Mouse (Mus musculus) hindbrain, embryonic 13.5 days (tissue): ENCODE data around the gene Trappc10. TPM values are rescaled to one million over a fixed set of nuclear protein-coding genes. Genes with fewer than 3 reads are reported as not detected.

Source experiments
- ATAC-seq: fragments of 200-750 bp; cut with Nextera tagmentation; 2 replicates; pipeline ENCODE4 v1.8.0; 2017; ENCODE audit warnings: moderate TSS enrichment; ENCODE audit not compliant: low FRiP score
- H3K27ac ChIP-seq: fragments of 300-500 bp; sonication (generic); 2 replicates; pipeline ENCODE4 v1.5.1; 2015; ENCODE audit warnings: inconsistent platforms, mild to moderate bottlenecking, moderate library complexity
- H3K27me3 ChIP-seq: fragments of 300-500 bp; sonication (generic); 2 replicates; pipeline ENCODE4 v1.6.1; 2015; ENCODE audit warnings: mild to moderate bottlenecking, inconsistent platforms
- H3K36me3 ChIP-seq: fragments of 300-500 bp; sonication (generic); 2 replicates; pipeline ENCODE4 v1.6.1; 2015; ENCODE audit warnings: mild to moderate bottlenecking, inconsistent platforms
- H3K4me1 ChIP-seq: fragments of 300-500 bp; sonication (generic); replicated peaks from 2 replicates; pipeline ENCODE4 v1.6.1; 2015; ENCODE audit warnings: inconsistent platforms
- H3K4me2 ChIP-seq: fragments of 300-500 bp; sonication (generic); 2 replicates; pipeline ENCODE4 v1.6.1; 2015; ENCODE audit warnings: inconsistent platforms, mild to moderate bottlenecking, moderate library complexity
- H3K4me3 ChIP-seq: fragments of 300-500 bp; sonication (generic); 2 replicates; pipeline ENCODE4 v1.5.1; 2015; ENCODE audit warnings: mild to moderate bottlenecking, inconsistent platforms
- H3K9ac ChIP-seq: fragments of 300-500 bp; sonication (generic); 2 replicates; pipeline ENCODE4 v1.6.1; 2015; ENCODE audit warnings: mild to moderate bottlenecking, inconsistent platforms
- H3K9me3 ChIP-seq: fragments of 300-500 bp; sonication (generic); 2 replicates; pipeline ENCODE4 v1.6.1; 2016; ENCODE audit warnings: inconsistent platforms
- WGBS: fragments of 180-500 bp; shearing (Covaris S2); methylation state at CpG from one replicate; pipeline ENCODE4 v1.1.7; 2015; 5-methylcytosine and 5-hydroxymethylcytosine counted together
- polyA plus RNA-seq: library from polyadenylated mRNA; unstranded; fragments of >200 nt; fragmentation: Nextera tagmentation; extraction: Ambion mirVana; gene quantifications from 2 replicates; pipeline ENCODE4 v1.2.1, GENCODE M21; 2015

The Trappc10 gene
- polyA plus RNA-seq, 1 experiment from 2014 or later: 23.1 TPM

- Histone ChIP-seq H3K9ac (peak within 1 kb of the TSS; percentile 77), H3K4me1 (peaks cover 15% of the 10 kb centered on the region), H3K27me3 (no peaks in the 10 kb centered on the region), H3K4me3 (peak within 1 kb of the TSS; percentile 75), H3K27ac (peak within 1 kb of the TSS; percentile 76), H3K36me3 (peaks cover 63% of the 10 kb centered on the region), H3K4me2 (peak within 1 kb of the TSS; percentile 99), H3K9me3 (no peaks in the 10 kb centered on the region)
- peak; percentile 97 for ATAC-seq
- WGBS: 2% methylated on average over 47 of the region's 47 CpGs
These were observed 59.7 kb downstream of the Trappc10 start, which contains the start of gene Pwp2 for GRCm38 (mm10) chr10:78184531-78185380. Gene Pwp2 (minus strand): TSS chr10:78185149.

DNA sequence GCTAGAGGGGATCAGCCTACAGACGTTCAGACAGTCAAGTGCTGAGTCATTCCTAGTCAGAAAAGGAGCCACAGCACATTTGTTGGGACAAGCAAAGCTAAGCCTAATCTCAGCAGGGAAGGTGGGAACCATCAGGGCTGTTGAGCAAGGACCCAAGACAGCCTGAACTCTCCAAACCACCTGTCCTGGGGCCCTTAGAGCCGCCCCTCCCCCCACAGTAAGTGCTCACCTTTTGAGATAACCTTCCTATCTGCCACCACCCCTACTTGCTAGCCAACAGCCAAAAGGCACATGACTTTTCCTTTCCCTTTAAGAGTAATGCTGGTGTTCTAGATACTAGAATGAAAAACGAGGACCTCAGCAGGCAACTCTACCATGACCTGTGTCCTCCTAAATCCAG, 60.9 kb downstream of the Trappc10 start:
- Histone ChIP-seq H3K27ac (no peak overlapping the region), H3K9me3 (no peaks in the 10 kb centered on the region), H3K4me1 (peaks cover 15% of the 10 kb centered on the region), H3K9ac (no peak overlapping the region), H3K36me3 (peaks cover 63% of the 10 kb centered on the region), H3K27me3 (no peaks in the 10 kb centered on the region), H3K4me3 (peak overlapping the region; percentile 75; the same call in 1 of the 2 replicates), H3K4me2 (no peak overlapping the region)
- WGBS: 86% methylated on average over 3 of the region's 3 CpGs
- ATAC-seq: no peak

DNA sequence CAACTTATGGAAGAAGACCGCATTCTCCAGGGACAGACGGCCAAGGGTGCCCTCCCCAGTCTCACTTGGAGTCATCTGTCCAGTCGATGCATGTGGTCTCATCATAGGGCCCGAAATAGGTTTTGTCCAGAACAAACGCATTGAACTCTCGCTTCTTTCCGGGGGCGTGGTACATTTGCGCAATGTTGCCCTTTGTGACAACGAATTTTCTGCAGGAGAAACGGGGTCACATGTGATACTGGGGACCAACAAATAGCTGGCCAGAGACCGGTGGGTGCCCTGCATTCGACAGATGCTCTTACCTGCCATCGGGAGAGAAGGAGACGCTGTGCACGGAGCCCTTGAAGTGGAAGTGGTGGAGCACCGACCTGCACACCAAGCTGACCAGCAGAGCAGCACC, 62.1 kb downstream of the Trappc10 start:
- H3K4me1 ChIP-seq: peaks cover 15% of the 10 kb centered on the region
- no peak overlapping the region for H3K9ac ChIP-seq
- H3K9me3 ChIP-seq: no peaks in the 10 kb centered on the region
- 95% methylated on average over 17 of the region's 17 CpGs for WGBS
- ATAC-seq: no peak
- H3K36me3 ChIP-seq: peaks cover 63% of the 10 kb centered on the region
- H3K27me3 ChIP-seq: no peaks in the 10 kb centered on the region
- no peak overlapping the region for H3K4me2 ChIP-seq
- H3K4me3 ChIP-seq: no peak overlapping the region
- H3K27ac ChIP-seq: no peak overlapping the region

GRCm38 (mm10) chr10:78174474-78174873, 70.0 kb downstream of the Trappc10 start:
- no peaks in the 10 kb centered on the region for H3K27me3 ChIP-seq
- no peak overlapping the region for H3K4me2 ChIP-seq
- no peaks in the 10 kb centered on the region for H3K9me3 ChIP-seq
- ATAC-seq: no peak
- H3K9ac ChIP-seq: no peak overlapping the region
- peaks cover 6% of the 10 kb centered on the region for H3K4me1 ChIP-seq
- no peak overlapping the region for H3K4me3 ChIP-seq
- no peak overlapping the region for H3K27ac ChIP-seq
- H3K36me3 ChIP-seq: peaks cover 88% of the 10 kb centered on the region
- WGBS: 95% methylated on average over 5 of the region's 5 CpGs

- Histone ChIP-seq H3K27ac (no peak overlapping the region), H3K4me3 (no peak overlapping the region), H3K9ac (no peak overlapping the region), H3K9me3 (no peaks in the 10 kb centered on the region), H3K4me1 (peaks cover 27% of the 10 kb centered on the region), H3K27me3 (no peaks in the 10 kb centered on the region), H3K36me3 (peaks cover 70% of the 10 kb centered on the region), H3K4me2 (no peak overlapping the region)
- ATAC-seq: no peak
- 95% methylated on average over 9 of the region's 9 CpGs for WGBS
These were observed 72.9 kb downstream of the Trappc10 start for GRCm38 (mm10) chr10:78171581-78171980.

DNA sequence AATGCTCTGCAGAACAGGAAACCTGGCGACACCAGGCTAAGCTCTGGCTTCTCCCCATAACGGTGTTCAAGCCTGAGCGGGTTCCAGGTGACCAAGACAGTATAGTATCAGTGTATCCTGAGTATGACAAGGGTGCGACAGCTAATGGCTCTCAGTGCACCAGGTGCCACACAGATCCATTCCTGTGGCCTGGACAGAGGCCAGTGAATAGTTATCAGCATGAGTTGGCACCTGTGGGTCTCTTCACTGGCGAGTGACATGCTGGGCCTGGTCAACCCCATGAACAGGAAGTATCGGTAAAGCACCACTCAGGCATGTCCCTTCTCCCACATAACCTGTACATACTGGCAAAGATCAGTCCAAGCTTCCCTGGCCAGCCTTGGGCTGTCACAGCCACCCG, 73.4 kb downstream of the Trappc10 start:
- no peaks in the 10 kb centered on the region for H3K9me3 ChIP-seq
- H3K36me3 ChIP-seq: peaks cover 70% of the 10 kb centered on the region
- H3K9ac ChIP-seq: no peak overlapping the region
- H3K27ac ChIP-seq: no peak overlapping the region
- WGBS: 97% methylated on average over 7 of the region's 7 CpGs
- H3K4me2 ChIP-seq: no peak overlapping the region
- ATAC-seq: no peak
- peaks cover 29% of the 10 kb centered on the region for H3K4me1 ChIP-seq
- no peak overlapping the region for H3K4me3 ChIP-seq
- no peaks in the 10 kb centered on the region for H3K27me3 ChIP-seq

DNA sequence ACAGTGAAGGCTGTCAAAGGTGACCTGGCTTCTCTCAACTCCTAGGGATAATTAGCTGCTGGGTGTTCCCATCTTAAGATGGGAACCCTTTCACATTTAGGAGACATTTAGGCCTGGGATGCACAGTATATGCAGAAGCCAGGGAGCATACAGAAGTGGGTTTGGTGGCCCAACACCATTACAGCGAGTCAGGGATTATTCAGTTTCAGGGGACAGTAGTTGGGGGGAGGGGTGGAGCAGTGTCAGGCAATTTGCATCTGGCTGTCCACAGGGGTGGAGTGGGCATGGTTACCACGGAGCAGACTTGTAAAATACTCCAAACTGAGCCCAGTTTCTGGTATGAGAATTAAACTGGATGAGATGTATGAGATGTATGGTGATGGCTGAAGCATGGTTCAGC, 74.0 kb downstream of the Trappc10 start:
- Histone ChIP-seq H3K9me3 (no peaks in the 10 kb centered on the region), H3K4me1 (peaks cover 29% of the 10 kb centered on the region), H3K4me3 (peak overlapping the region; percentile 81), H3K36me3 (peaks cover 70% of the 10 kb centered on the region), H3K27ac (peak overlapping the region; percentile 63), H3K9ac (peak overlapping the region; percentile 59), H3K27me3 (no peaks in the 10 kb centered on the region), H3K4me2 (peak overlapping the region; percentile 88)
- no peak; the same call in 1 of the 2 replicates for ATAC-seq
- 59% methylated on average over 2 of the region's 2 CpGs for WGBS

- Histone ChIP-seq H3K27me3 (no peaks in the 10 kb centered on the region), H3K27ac (peak within 1 kb of the TSS; percentile 83), H3K36me3 (peaks cover 70% of the 10 kb centered on the region), H3K4me1 (peaks cover 29% of the 10 kb centered on the region), H3K4me2 (peak within 1 kb of the TSS; percentile 88), H3K9ac (peak within 1 kb of the TSS; percentile 90), H3K4me3 (peak within 1 kb of the TSS; percentile 81), H3K9me3 (no peaks in the 10 kb centered on the region)
- ATAC-seq: peak; percentile 97
- 2% methylated on average over 50 of the region's 50 CpGs for WGBS
These were observed 75.0 kb downstream of the Trappc10 start, which contains the start of gene D10Jhu81e for GRCm38 (mm10) chr10:78169281-78170042. Gene D10Jhu81e (minus strand): TSS chr10:78169782.

DNA sequence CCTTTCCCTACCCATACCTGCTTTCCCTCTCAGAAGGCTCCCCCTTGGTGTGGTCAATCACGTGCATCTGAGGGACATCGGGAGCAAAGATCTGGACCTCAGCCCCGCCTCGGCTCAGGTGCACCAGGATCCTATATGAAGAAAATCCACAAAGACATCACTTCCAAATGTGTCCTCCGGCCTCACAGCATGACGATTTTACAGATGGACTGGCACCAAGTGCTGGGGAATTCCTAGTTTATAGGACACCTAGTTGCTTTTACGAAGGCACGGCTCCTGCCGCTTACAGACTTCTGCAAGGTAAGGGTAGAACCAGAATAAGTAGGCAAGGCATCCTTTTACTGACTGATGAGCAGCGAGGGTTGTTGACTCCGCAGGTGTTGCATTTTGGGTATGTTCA, 75.6 kb downstream of the Trappc10 start:
- Histone ChIP-seq H3K9me3 (no peaks in the 10 kb centered on the region), H3K36me3 (peaks cover 66% of the 10 kb centered on the region), H3K4me1 (peaks cover 29% of the 10 kb centered on the region), H3K4me3 (peak overlapping the region; percentile 81), H3K9ac (peak overlapping the region; percentile 90), H3K27me3 (no peaks in the 10 kb centered on the region), H3K27ac (0 out of 2 replicates have a peak overlapping the region, but pooled peaks have one; percentile 83), H3K4me2 (peak overlapping the region; percentile 88)
- ATAC-seq: no peak
- 90% methylated on average over 11 of the region's 11 CpGs for WGBS

DNA sequence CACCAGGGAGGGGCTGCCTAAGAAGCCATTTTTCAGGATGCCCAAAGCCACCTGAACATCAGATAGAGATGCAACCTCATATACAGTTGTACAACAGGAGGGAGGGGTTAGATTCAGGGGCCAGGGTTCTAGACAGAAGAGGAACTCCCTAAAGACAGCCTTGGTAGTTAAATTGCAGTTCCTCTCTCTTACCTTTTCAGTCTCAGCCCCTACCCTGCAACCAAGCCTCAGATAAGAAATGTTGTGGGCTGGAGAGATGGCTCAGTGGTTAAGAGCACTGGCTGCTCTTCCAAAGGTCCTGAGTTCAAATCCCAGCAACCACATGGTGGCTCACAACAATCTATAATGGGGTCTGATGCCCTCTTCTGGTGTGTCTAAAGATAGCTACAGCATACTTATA, 76.7 kb downstream of the Trappc10 start:
- Histone ChIP-seq H3K4me2 (no peak overlapping the region), H3K9ac (no peak overlapping the region), H3K27me3 (no peaks in the 10 kb centered on the region), H3K4me1 (peaks cover 29% of the 10 kb centered on the region), H3K36me3 (peaks cover 66% of the 10 kb centered on the region), H3K27ac (no peak overlapping the region; the same call in 1 of the 2 replicates), H3K9me3 (no peaks in the 10 kb centered on the region), H3K4me3 (no peak overlapping the region)
- no peak for ATAC-seq

DNA sequence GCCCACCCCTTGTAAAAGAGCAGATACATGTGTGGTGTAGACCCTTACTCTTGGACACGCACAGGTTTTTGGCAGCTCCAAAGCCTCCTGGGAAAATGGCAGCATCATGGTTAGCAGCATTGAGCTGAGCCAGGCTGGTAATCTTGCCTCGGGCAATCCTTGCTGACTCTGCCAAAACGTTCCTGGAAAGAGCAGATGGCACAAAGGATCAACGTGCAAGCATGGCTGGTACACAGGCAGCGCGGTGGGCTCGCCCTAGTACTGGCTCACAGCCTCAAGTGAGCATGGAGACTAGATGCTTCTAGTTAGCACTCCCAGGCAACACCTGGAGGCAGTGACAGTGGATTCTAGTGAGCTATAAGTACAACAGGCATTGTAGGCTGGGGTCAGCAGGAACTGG, 77.1 kb downstream of the Trappc10 start:
- Histone ChIP-seq H3K4me1 (peaks cover 29% of the 10 kb centered on the region), H3K9me3 (no peaks in the 10 kb centered on the region), H3K4me3 (no peak overlapping the region), H3K27ac (no peak overlapping the region; the same call in 1 of the 2 replicates), H3K9ac (no peak overlapping the region), H3K4me2 (no peak overlapping the region; the same call in 1 of the 2 replicates), H3K36me3 (peaks cover 66% of the 10 kb centered on the region), H3K27me3 (no peaks in the 10 kb centered on the region)
- WGBS: 83% methylated on average over 7 of the region's 7 CpGs
- ATAC-seq: no peak

GRCm38 (mm10) chr10:78165256-78166005, 79.0 kb downstream of the Trappc10 start:
- H3K27me3 ChIP-seq: no peaks in the 10 kb centered on the region
- H3K9ac ChIP-seq: no peak overlapping the region
- peaks cover 28% of the 10 kb centered on the region for H3K4me1 ChIP-seq
- H3K4me3 ChIP-seq: no peak overlapping the region
- H3K9me3 ChIP-seq: no peaks in the 10 kb centered on the region
- ATAC-seq: no peak
- 94% methylated on average over 21 of the region's 21 CpGs for WGBS
- H3K36me3 ChIP-seq: peaks cover 69% of the 10 kb centered on the region
- H3K27ac ChIP-seq: no peak overlapping the region
- H3K4me2 ChIP-seq: no peak overlapping the region
